Mouse (Mus musculus) erythroblast, adult 5-6 weeks (primary cell): ENCODE results near the gene Asb17. TPM values are rescaled to one million over a fixed set of nuclear protein-coding genes. Genes with fewer than 3 reads are reported as not detected.

ENCODE experiments used
- ATAC-seq: replicated peaks from 2 replicates; pipeline ENCODE4 v1.8.0; 2016; ENCODE audit warnings: moderate number of reproducible peaks, mild to moderate bottlenecking, moderate TSS enrichment, inconsistent platforms; ENCODE audit not compliant: poor library complexity, low FRiP score, severe bottlenecking
- total RNA-seq, 2 experiments: library from RNA; stranded (forward) in 1 of 2; stranded (reverse) in 1 of 2; fragments of 150-400 nt in 1 of 2; fragments of 200-764, 138-1000 nt in 1 of 2; gene quantifications; 2 replicates each; pipeline versions ENCODE4 v1.2.3 to v1.2.4; 2015 to 2017; ENCODE audit warnings: low replicate concordance in 2 of 2

Asb17 gene
- total RNA-seq, 2 experiments from 2014 or later = 0.77 TPM; not detected in 1

GRCm38 (mm10) chr3:153831014-153831872, 12.8 kb upstream of the Asb17 start:
- peak; percentile 79 for ATAC-seq

GRCm38 (mm10) chr3:153831873-153832653, 11.9 kb upstream of the Asb17 start:
- peak; percentile 55 for ATAC-seq

GRCm38 (mm10) chr3:153832654-153832945, 11.4 kb upstream of the Asb17 start:
- no peak for ATAC-seq

- ATAC-seq = no peak
Observed at GRCm38 (mm10) chr3:153834071-153834470, 9.9 kb upstream of the Asb17 start.

- ATAC-seq = peak; percentile 76
Observed at GRCm38 (mm10) chr3:153835455-153836086, 8.4 kb upstream of the Asb17 start.

GRCm38 (mm10) chr3:153836316-153836715, 7.7 kb upstream of the Asb17 start:
- no peak for ATAC-seq

- ATAC-seq = no peak
Observed at GRCm38 (mm10) chr3:153837593-153837992, 6.4 kb upstream of the Asb17 start.

GRCm38 (mm10) chr3:153844757-153845156, 748 bp downstream of the Asb17 start:
- no peak for ATAC-seq

GRCm38 (mm10) chr3:153845500-153845899, 1.5 kb downstream of the Asb17 start:
- no peak for ATAC-seq

- no peak for ATAC-seq
Observed at GRCm38 (mm10) chr3:153846109-153846508, 2.1 kb downstream of the Asb17 start.

GRCm38 (mm10) chr3:153847207-153847733, 3.3 kb downstream of the Asb17 start:
- ATAC-seq = no peak

- ATAC-seq = peak; percentile 76
Observed at GRCm38 (mm10) chr3:153849368-153850015, 5.5 kb downstream of the Asb17 start.

GRCm38 (mm10) chr3:153850759-153851158, 6.8 kb downstream of the Asb17 start:
- ATAC-seq = peak; percentile 60

- ATAC-seq = peak; percentile 90
Observed at GRCm38 (mm10) chr3:153852266-153852665, 8.3 kb downstream of the Asb17 start.

- ATAC-seq = no peak
Observed at GRCm38 (mm10) chr3:153858350-153859001, 14.5 kb downstream of the Asb17 start.

GRCm38 (mm10) chr3:153860392-153860791, 16.4 kb downstream of the Asb17 start:
- ATAC-seq = peak; percentile 77

- ATAC-seq = no peak
Observed at GRCm38 (mm10) chr3:153863816-153864215, 19.8 kb downstream of the Asb17 start.

GRCm38 (mm10) chr3:153864636-153865429, 20.8 kb downstream of the Asb17 start:
- ATAC-seq = no peak
